Mouse (Mus musculus) ovary, postnatal 14 days (tissue): ENCODE measurements around the gene Relch.
A peak's percentile ranks its signal among the peaks of the same experiment; 100 is the strongest.
"Not testable (repeated sequence)": the region's sequence is repeated elsewhere in the genome, so short reads cannot be mapped to it uniquely, and the experiment has no call there.

Source experiments
- DNase-seq: peaks from one replicate; pipeline ENCODE4 v3.0.0; 2022; ENCODE audit warnings: low spot score

Relch gene

DNA sequence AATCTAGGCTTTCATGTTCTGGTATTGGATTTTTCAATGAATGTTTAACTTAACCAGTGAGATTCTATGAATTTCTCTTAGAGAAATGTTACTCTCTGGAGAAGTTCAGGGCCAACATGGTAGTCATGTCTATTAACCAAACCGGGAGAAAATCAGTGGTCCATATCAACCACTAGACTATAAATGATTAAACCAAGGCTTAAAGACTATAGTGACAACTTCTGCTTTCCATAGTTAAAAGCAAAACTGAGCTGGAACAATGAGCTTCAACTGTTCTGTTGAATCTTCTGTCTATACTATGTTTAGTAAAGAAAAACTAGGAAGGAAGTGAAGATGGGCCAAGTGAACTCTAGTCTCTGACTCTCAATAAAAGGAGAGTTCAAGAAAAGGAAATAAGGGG is 82.8 kb downstream of the Relch start:
- no peak for DNase-seq

DNA sequence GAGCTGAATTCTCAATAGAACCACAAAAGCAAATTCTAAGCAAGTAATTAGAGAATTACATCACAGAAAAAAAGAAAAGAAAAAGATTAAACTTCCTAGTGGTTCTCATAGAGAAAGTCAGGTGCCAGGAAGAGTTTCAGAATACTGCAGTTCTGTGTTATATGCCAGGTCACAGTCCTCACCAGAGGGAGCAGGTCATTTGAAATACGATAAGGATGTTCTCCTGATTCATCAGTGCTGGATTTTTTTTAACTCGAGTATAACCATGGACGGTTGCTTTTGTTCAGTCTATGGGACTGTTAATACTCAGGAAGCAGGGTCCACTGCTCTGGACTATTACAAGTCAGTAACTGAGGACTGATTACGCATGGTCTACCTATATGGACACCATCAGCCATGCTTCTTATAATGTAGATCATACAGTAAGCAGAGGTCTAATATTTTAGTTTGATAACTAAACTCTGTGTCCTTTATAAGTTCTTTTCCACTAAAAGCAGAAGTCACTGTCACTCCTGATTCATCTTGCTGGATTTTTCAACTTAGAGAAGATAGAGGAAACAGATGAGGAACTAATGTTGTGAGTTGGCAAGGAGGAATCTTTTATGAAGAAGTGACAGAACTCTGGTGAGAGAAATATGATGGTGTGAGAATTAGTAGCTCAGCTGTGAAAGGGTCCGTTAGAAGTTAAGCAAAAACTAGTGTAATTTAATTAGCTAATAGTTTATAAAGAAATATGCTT is 83.4 kb downstream of the Relch start:
- DNase-seq = no peak

DNA sequence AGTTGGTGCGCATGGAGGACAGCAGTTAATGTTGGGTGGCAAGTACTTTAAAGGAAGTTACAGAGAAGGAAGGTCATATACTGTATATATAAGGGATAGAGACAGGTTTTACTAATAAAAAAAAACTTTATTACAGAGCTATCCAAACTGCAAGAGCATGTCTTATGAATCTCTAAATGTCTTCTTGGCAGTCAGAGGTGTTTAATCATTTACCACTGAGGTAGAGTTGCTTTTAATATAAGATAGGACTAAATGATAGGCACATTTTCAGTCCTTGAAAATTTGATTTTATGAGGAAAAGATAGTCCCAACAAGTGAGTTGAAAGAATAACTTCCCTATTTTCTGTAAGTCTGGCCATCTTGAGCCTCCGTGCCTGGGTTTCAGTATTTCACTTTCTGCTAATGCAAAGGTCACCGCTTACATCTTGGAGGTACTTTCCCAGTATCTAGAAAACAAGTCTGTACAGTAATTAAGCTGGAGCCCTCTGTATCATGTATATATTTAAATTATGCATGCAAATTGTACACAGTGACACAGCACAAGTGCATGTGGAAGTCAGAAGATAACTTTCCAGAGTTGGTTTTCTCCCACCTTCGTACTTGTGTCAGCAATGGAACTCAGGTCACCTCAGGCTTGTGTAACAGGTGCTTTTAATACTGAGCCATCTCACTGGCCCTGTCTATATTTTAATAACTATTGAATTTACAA is 84.6 kb downstream of the Relch start:
- DNase-seq = no peak

DNA sequence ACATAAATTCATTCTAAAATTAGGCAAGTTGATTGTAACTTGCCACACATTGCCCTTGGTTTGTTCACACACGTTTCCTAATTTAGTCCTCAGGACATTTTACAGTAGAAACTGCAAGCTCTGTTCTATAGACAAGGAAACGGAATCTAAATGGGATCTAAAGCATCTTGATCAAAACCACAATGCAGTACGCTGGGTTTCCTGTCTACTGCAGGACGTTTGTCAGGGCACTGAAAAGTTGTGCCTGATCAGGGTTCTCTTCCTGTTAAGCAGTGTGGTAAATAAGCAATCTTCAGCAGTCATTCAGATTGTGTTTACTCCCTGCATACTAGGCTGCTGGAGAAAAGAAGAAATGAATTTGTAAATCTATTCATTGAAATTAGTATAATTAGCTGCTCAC is 88.5 kb downstream of the Relch start:
- no peak for DNase-seq

DNA sequence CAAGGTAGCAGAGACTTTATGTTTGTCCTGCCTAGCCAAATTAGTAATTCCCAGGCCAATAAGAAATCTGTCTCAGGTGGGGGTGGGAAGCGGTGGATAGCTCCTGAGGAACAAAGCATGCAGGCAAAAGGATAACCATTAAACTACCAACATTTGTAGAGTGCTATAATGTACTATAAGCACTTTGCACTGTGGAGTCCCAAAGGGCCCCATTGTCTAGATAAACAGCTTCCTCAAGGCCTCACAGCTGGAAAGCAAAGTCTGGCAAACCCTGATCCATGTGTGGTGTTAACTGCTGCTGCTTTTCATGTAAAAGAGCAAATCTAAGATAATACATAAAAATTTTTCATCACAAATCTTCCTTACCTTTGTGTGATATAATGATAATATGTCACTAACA is 89.3 kb downstream of the Relch start:
- no peak for DNase-seq

DNA sequence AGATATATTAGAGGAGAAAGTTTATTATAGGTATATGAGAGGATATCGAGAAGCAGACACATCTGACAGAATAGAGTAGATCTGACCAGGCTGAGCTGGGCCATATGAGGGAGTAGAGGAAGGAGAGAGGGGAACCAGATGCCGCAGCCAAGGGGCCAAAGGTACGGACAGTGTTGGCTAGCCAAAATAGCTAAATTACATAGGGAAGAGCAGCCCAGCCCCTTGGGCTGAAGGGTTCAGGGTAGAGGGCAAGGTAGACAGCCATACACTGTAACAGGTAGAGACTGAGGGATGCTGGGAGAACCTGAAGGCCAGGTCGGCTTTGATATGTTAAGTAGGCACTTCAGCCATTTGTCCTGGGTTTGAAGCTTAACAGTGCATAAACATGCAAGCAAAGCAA is 95.1 kb downstream of the Relch start:
- no peak for DNase-seq

DNA sequence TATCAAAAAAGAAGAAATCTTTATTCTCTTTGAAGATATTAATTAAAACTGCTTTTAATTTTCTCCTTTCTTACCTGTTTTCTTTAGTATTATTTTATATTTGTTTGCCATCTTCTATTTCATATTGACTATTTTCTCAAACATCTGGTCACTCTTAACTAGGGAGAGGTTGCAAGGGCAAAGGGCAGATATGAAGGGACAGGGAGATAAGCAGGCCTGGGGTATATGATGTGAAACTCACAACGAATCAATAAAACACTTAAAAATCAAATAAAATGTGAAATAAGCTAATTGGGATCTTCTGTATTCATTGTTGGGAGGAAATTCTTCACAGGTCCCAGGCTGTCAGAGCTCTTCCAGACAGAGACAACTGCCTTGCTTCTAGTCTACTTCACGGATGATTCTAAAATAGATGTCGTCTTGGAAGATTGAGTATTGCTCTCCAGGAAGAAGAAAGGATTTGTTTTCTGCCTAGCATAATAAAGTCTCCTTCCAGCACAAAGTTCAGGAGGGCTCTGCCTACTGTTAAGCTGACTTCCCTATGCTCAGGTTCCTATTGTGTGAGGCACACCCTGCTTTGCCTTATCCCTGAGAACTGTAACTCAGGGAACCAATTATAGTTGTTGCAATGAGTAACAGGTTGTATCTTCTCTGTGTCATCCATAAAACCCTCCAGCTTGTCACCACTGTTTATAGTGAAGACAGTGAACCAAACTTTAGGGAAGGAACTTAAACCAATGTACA is 95.9 kb downstream of the Relch start:
- DNase-seq = no peak

DNA sequence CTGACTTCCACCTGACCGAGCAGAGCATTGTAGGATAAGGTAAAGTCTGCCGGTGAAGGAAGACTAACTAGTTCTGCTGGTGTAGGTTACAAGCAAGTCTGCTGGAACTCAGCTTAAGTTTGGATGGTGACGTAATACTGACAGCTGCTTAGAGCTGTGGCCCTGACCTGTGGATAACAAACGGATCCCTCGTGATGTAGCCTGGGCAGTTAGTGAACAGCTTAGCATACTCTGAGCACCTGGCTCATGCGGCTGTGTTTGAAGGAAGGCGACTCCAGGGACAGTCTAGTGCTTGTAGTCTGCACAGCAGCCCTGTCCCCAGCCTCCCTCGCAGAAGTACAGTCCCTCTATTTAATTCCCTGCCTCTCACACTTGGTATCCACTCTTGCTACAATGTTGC is 101.9 kb downstream of the Relch start:
- no peak for DNase-seq

DNA sequence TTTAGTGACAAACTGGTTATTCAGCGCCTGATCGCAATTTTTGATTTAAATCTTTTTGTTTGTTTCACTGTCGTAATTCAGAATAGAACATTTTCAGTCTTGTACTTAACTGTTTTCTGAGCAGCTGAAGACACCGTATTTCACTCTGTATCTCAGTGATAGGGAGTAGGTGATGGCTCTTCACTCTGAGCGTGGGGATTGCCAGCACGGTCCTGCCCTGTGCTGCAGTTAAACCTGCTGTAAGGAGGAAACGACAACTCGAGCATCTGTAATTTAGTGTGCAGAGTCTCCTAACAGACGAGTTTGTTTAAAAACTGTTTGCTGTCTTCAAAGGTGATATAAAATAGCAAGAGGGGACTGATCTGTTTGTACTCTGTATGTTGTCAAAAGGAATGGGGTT is 102.4 kb downstream of the Relch start:
- DNase-seq = not testable (repeated sequence)

DNA sequence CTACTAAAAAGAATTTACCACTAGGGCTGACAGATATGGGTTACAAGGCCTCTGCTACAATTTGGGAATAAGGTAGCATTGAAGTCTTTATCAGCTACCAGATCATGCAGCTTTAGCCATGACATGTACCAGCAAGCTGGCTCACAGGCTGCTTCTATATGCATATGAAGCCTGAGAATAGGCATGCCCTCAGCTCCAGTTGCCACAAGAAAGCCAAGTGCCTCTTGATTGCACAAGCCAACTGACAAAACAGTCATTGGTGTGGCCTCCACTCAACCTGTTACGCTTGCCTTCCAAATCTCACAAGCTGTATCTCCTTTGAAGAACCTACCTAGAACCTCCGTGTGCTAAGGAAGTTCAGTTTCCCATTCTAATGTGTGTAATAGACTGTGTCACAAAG is 104.7 kb downstream of the Relch start:
- no peak for DNase-seq

DNA sequence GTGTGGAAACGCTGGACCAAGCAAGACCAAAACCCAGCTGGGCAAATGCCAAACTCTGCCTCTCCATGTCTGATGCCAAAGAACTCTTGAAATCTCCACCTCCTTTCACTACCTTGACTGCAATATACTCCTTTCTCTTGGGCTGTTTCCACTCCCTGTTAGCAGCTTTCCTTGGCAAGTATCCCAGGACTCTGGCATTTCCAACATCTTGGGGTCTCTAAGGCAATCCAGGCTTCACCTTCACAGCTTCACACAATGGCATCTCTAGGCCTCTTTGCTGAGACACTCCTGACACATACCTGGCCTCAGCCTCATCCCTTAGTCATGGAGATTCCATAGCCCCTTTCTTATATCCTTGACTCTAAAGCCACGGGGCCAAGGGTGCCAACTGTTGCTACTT is 107.0 kb downstream of the Relch start:
- DNase-seq = no peak

DNA sequence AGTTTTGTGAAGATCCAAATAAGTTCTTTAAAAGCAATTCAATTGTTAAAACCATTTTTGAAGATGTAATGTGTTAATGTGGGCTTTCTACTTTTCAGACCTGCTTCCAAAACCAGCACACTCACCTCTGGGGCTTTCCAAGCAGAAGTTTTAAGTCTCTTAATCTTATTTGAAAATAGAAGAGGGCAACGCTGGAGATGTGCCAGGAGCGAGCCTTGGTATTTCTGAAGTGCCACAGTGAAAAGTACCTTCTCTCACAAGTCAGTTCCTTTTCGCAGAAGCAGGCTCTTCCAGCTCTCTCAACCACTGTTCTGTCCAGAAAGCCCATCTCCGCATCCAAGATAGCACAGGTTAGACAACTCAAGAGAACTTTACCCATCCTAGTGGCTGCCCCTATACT is 112.8 kb downstream of the Relch start:
- DNase-seq = no peak

DNA sequence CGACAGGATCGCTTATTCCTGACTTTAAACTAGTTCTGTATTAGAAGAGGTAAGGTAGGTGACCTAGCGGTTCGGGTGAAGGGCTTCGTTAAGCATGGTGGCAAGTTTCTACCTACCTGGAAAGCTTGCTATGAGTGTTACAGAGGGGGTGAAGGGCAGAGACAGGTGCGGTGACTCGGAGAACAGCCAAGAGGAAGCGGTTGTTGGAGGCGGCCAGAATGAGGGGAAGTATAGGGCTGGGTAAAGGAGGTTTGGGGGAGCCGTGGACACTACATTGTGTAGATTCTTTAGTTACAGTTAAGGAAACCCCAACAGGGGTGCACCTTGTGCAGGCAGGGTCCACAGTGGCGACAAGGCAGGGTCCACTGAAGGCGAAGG is 116.4 kb downstream of the Relch start:
- no peak for DNase-seq

DNA sequence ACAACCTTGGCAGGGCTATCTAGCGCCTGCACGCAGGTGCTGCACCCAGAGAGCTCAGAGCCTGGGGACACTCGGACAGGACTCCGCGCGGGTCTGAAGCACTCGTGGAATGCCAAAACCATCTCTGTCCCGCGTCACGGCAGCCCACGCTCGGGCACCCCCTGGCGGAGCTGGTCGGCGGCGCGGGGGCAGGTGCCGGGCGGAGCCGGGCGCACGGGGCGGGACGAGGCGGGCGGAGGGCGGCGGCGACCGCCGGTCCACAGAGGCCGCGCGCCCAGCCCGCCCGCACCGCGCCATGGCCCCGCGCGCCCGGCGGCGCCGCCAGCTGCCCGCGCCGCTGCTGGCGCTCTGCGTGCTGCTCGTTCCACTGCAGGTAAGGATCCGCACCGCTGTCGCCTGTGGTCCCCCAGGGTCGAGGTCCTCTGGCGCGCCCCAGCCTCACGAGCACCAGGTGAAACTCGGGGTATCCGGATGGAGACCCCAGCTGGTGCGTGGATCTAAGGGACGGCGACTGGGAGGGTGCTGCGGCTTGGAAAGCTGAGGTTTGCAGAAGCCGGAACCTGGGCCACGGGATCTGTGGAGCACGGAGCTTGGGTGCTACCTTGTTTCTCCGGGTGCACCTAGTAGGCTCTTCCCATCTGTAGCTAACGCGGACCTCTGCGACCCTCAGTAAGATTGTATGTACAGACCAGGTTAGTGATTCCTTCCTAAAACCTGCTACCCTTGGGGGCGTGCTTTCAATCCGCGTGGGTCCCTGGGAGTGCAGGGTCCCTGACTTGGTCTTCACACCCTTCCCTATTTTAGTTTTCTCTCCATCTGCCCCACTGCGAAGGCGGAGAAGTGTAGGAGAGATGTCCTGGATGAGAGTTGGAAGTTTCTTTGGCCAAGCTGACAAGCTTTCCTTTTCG is 117.0 kb downstream of the Relch start, which contains the start of gene Tnfrsf11a:
TSS of gene Tnfrsf11a (plus strand) at position 262 of the 908 bp plus-strand sequence.
- DNase-seq = peak; percentile 27

DNA sequence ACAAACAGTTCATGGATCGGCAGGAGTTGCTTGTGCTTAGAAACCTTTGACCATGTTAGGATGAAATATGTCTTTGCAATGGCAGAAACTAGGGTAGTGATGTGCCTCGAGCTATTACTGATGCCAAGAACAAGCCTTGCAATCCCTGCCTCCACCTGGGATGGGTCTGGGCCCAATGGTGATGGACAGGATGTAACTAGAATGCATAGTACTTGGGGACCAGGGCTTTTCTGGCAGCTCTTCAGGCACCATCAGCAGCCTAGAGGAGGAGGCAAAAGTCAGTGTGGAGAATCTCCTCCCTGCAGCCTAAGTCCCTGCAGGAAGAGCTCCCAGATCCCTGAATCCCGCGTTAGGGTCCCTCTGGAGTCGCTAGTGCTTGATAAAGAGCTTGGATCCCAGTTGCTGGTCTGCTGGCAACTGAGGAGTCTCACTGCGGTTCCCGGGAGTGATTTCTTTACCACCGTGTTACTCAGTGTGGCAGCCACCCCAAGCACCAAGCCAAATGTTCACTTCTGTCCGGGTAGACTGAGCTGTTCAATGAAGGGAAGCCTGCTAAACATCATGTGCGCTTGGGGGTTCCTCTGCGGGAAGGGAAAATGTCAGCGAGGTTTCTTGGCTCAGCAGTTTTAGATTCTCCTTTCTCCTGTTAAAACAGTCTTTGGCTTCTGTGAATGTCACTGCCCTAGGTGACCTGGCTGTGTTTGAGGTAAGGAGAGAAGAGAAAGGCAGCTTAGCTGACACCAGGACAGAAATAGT is 117.9 kb downstream of the Relch start:
- DNase-seq = no peak

DNA sequence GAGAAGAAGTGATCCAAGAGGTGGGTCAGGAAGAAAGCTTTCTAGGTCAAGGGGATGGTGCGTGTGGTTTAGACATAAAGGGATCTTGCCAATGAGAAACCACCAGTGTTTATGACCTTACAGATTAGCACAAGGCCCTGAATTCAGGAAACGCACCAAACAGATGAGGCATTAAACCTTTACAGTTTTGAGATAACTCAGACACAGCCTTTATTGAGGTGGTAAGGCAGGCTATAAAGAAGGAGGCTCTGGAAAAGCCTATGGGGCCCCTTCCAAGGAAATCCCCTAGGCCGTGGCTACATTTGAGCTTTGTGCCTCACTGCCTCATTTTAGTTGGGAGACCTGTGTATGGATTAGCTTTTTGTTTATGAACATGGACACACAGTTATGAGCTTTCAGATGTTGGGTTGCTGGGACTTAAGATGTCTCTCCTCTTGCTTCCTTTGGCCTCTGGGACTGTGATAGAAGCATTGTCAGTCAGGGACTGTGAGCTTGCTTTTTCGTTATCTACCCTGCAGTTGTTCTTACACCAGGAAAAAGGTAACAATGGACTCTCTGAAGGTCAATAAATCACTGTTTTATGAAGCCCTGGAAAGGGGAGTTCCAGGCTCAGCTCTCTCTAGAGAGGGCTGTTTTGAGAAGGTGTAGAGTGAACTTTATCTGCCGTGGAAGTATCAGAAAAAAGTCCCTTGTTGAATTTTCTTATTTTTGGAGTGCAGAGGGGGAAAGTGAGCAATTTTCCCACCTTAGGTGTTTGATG is 120.8 kb downstream of the Relch start:
- DNase-seq = no peak

DNA sequence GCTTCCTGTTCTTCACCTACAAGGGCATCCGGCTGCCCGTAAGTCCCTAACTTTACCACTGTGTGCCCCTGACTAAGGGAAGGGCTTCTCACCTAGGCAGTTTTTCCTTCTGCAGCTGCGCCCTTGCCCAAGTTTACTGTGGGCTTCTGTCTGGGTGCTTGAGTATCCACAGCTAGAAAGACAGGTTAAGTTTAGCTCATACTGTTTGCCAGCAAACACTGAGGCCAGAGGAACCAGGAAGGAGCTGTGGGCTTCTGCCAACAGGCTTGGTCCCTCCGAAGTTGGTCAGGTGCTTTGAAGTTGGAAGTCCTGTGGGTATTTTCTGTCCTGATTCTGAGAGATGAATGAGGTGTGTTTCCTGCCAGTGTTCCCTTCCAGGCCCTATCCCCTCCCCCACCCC is 121.5 kb downstream of the Relch start:
- no peak for DNase-seq

DNA sequence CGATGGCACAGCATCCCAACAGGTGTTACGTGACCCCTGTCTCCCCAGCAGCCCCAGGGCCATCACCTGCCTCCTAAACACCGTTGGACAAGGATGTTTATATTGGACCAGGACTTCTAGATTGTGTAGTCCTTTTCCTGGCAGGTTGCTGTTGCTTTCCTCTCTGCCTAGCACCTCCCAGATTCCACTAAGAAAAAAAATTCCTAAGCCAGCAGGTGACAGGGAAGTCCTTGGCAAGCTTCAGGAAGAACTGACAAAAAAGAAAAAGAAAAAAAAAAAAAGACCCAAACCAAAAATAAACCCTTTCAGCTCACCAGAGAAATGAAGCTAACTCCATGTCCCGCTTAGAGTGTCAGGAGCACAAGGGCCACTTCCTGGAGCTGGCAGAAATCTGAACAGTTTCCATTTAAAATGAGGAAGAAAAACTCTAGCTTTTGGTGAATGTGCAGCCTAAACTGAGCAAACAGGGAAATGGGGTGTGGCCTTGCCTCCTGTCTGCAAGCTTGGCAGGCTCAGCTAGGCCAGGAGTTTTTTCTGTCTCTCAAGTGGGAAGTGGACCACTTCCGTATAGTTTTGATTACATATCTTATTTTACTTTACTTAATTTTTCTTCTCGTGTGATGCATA is 123.2 kb downstream of the Relch start:
- no peak for DNase-seq

DNA sequence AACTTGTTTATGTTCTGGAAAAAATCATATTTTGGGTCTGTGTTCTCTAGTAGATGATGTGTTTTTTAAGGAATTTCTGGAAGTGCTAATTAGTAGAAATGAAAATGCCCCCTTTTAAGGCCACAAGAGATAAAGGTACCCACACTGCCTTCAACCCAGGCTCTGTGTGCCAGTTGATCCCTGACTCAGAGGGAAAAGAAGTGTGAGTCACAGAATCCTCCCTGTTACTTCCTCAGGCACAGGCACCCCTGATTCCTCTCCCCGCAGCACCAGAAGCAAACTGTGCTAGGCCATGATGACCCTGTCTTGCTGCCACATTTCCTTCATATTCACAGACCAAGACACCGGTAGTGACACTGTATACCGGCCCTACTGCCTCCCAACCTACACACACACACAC is 126.4 kb downstream of the Relch start:
- DNase-seq = no peak

DNA sequence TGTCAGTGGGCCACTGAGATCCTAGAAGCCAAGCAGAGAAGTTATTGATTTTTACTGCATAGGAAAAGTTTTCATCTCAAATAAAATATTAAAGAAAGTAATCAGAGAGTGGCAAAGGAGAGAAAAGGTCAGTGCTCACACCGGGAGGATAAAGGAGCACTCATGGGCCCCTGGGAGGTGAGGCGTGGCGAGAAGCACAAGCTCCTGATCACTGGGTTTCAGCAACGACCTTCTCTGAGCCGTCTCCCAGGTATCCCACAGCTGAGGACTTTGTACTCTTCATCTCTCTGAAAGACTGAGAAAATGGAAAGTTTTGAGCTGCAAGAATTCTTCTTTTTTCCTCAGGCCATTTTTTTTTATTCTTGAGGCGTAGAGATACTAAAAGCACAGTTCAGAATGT is 131.0 kb downstream of the Relch start:
- no peak for DNase-seq
